Mouse (Mus musculus): Measurements from ENCODE around the gene Gm8246.
"Not testable (repeated sequence)": the region's sequence is repeated elsewhere in the genome, so short reads cannot be mapped to it uniquely, and the experiment has no call there.

Gm8246 gene

GRCm38 (mm10) chr14:5477730-5478129 is at the start of gene Gm8246:
Gm8246 (minus strand) TSS chr14:5477830.
- DNase-seq (ENCODE audit: low spot score in 2 of 2), result not testable (repeated sequence)

GRCm38 (mm10) chr14:5501374-5501773 is 23.7 kb upstream of the Gm8246 start, which contains the start of gene Gm3488:
Gm3488 (plus strand) TSS chr14:5501674.
- not testable (repeated sequence) for DNase-seq (ENCODE audit: low spot score in 2 of 2)

GRCm38 (mm10) chr14:5483907-5484306 is 6.3 kb upstream of the Gm8246 start, which contains the start of gene Gm3187:
Gm3187 (plus strand) TSS chr14:5484207.
- not testable (repeated sequence) for DNase-seq (ENCODE audit: low spot score in 2 of 2)

- DNase-seq (ENCODE audit: low spot score in 2 of 2), result not testable (repeated sequence)
Measured at GRCm38 (mm10) chr14:5460469-5460868, 17.2 kb downstream of the Gm8246 start.

- not testable (repeated sequence) for DNase-seq (ENCODE audit: low spot score in 2 of 2)
Measured at GRCm38 (mm10) chr14:5455367-5455766, 22.3 kb downstream of the Gm8246 start, which contains the start of gene Gm3194. Gm3194 (minus strand) TSS chr14:5455467.
